Mouse (Mus musculus) left cerebral cortex, adult 11 months (tissue): Measurements from ENCODE around the gene Fanca.
A peak's percentile ranks its signal among the peaks of the same experiment; 100 is the strongest.
"Not testable (repeated sequence)": the region's sequence is repeated elsewhere in the genome, so short reads cannot be mapped to it uniquely, and the experiment has no call there.

Experiments
- DNase-seq: peaks from one replicate; pipeline ENCODE4 v3.0.0; 2022; ENCODE audit warnings: low spot score

The Fanca gene

GRCm38 (mm10) chr8:123232553-123232952 lies 85.8 kb downstream of the Fanca start:
- no peak for DNase-seq

- no peak for DNase-seq
Measured at GRCm38 (mm10) chr8:123231742-123232141, 86.6 kb downstream of the Fanca start.

GRCm38 (mm10) chr8:123230326-123230725 lies 88.0 kb downstream of the Fanca start:
- DNase-seq: not testable (repeated sequence)

GRCm38 (mm10) chr8:123228416-123228815 lies 90.0 kb downstream of the Fanca start:
- no peak for DNase-seq

- DNase-seq: peak; percentile 86
Measured at GRCm38 (mm10) chr8:123224278-123225266, 93.8 kb downstream of the Fanca start, which contains the start of gene Cdk10. Cdk10 (plus strand) TSS chr8:123224842.

GRCm38 (mm10) chr8:123220917-123221316 lies 97.5 kb downstream of the Fanca start:
- no peak for DNase-seq
